Mouse (Mus musculus) erythroid progenitor cell, adult 5-6 weeks (primary cell): Measurements from ENCODE around the gene Nacad. TPM values are rescaled to one million over a fixed set of nuclear protein-coding genes. Genes with fewer than 3 reads are reported as not detected.

ENCODE experiments used
- total RNA-seq, 2 experiments: library from RNA; stranded (forward) in 1 of 2; stranded (reverse) in 1 of 2; fragments of 150-400 nt in 1 of 2; fragments of 186-747, 209-891 nt in 1 of 2; gene quantifications; 2 replicates each; pipeline versions ENCODE4 v1.2.3 to v1.2.4; 2015 to 2017; ENCODE audit warnings: low replicate concordance in 2 of 2

Gene Nacad
- total RNA-seq, 2 experiments from 2014 or later = 0.98 TPM; not detected in 1

Other genes with a start within 250 kb of the Nacad start
- gene Zmiz2, start 217.0 kb downstream of the Nacad start, total RNA-seq (2015; ENCODE audit: low replicate concordance) = 16.6 and 17.6 TPM in 2 replicates
- gene Zmiz2, start 217.0 kb downstream of the Nacad start, total RNA-seq (2017; ENCODE audit: low replicate concordance) = 5.1 and 7.8 TPM in 2 replicates
- gene Ppia, start 190.6 kb downstream of the Nacad start, total RNA-seq (2015; ENCODE audit: low replicate concordance) = 1,149 and 1,152 TPM in 2 replicates
- 288 and 328 TPM in 2 replicates for gene Ppia, start 190.6 kb downstream of the Nacad start, total RNA-seq (2017; ENCODE audit: low replicate concordance)
- 180 and 209 TPM in 2 replicates for gene H2afv, start 161.6 kb downstream of the Nacad start, total RNA-seq (2015; ENCODE audit: low replicate concordance)
- 100 and 160 TPM in 2 replicates for gene H2afv, start 161.6 kb downstream of the Nacad start, total RNA-seq (2017; ENCODE audit: low replicate concordance)
- 40.7 and 50.7 TPM in 2 replicates for gene Purb, start 130.1 kb downstream of the Nacad start, total RNA-seq (2015; ENCODE audit: low replicate concordance)
- gene Purb, start 130.1 kb downstream of the Nacad start, total RNA-seq (2017; ENCODE audit: low replicate concordance) = 41.3 and 43.5 TPM in 2 replicates
- gene Myo1g, start 85.1 kb downstream of the Nacad start, total RNA-seq (2015; ENCODE audit: low replicate concordance) = 6.3 and 16.6 TPM in 2 replicates
- 6.3 and 14.6 TPM in 2 replicates for gene Myo1g, start 85.1 kb downstream of the Nacad start, total RNA-seq (2017; ENCODE audit: low replicate concordance)
- gene Ccm2, start 59.2 kb downstream of the Nacad start, total RNA-seq (2015; ENCODE audit: low replicate concordance) = 18.7 and 30.6 TPM in 2 replicates
- gene Ccm2, start 59.2 kb downstream of the Nacad start, total RNA-seq (2017; ENCODE audit: low replicate concordance) = 9.8 and 31.8 TPM in 2 replicates
- gene Tbrg4, start 20.0 kb upstream of the Nacad start, total RNA-seq (2015; ENCODE audit: low replicate concordance) = 10.1 and 21.8 TPM in 2 replicates
- gene Tbrg4, start 20.0 kb upstream of the Nacad start, total RNA-seq (2017; ENCODE audit: low replicate concordance) = 3.1 and 9.2 TPM in 2 replicates
- gene Wap, start 32.6 kb upstream of the Nacad start, total RNA-seq (2015; ENCODE audit: low replicate concordance) = not detected in 2 replicates
- not detected in 2 replicates for gene Wap, start 32.6 kb upstream of the Nacad start, total RNA-seq (2017; ENCODE audit: low replicate concordance)
- 2.5 TPM in 1 of 2 replicates, not detected in the other for gene Ramp3, start 52.5 kb upstream of the Nacad start, total RNA-seq (2015; ENCODE audit: low replicate concordance)
- gene Ramp3, start 52.5 kb upstream of the Nacad start, total RNA-seq (2017; ENCODE audit: low replicate concordance) = not detected in 2 replicates
- gene Gm11983, start 231.6 kb upstream of the Nacad start, total RNA-seq (2015; ENCODE audit: low replicate concordance) = not detected in 2 replicates
- gene Gm11983, start 231.6 kb upstream of the Nacad start, total RNA-seq (2017; ENCODE audit: low replicate concordance) = not detected in 2 replicates